Mouse (Mus musculus) intestine, postnatal 0 days (tissue): ENCODE measurements around the gene Hist1h3h. TPM values are rescaled to one million over a fixed set of nuclear protein-coding genes. Genes with fewer than 3 reads are reported as not detected.
A peak's percentile ranks its signal among the peaks of the same experiment; 100 is the strongest.
"Not testable (repeated sequence)": the region's sequence is repeated elsewhere in the genome, so short reads cannot be mapped to it uniquely, and the experiment has no call there.

Experiments used
- ATAC-seq: fragments of 200-750 bp; cut with Nextera tagmentation; 2 replicates; pipeline ENCODE4 v1.8.0; 2017; ENCODE audit warnings: mild to moderate bottlenecking, moderate TSS enrichment, moderate library complexity
- H3K27ac ChIP-seq: fragments of 300-500 bp; sonication (generic); 2 replicates; pipeline ENCODE4 v1.5.1; 2014; ENCODE audit warnings: mild to moderate bottlenecking, low read depth, low read length, moderate library complexity
- H3K27me3 ChIP-seq: fragments of 300-500 bp; sonication (generic); replicated peaks from 2 replicates; pipeline ENCODE4 v1.6.1; 2014; ENCODE audit warnings: low read length, mixed read lengths; ENCODE audit not compliant: control insufficient read depth, insufficient read depth
- H3K36me3 ChIP-seq: fragments of 300-500 bp; sonication (generic); 2 replicates; pipeline ENCODE4 v1.6.1; 2014; ENCODE audit warnings: mild to moderate bottlenecking, moderate library complexity; ENCODE audit not compliant: control insufficient read depth, insufficient read depth
- H3K4me1 ChIP-seq: fragments of 300-500 bp; sonication (generic); replicated peaks from 2 replicates; pipeline ENCODE4 v1.6.1; 2014; ENCODE audit warnings: antibody characterized with exemption, low read length, mixed read lengths; ENCODE audit not compliant: control insufficient read depth, insufficient read depth
- H3K4me2 ChIP-seq: fragments of 300-500 bp; sonication (generic); replicated peaks from 2 replicates; pipeline ENCODE4 v1.6.1; 2014; ENCODE audit warnings: low read depth, mild to moderate bottlenecking, moderate library complexity
- H3K4me3 ChIP-seq: fragments of 300-500 bp; sonication (generic); 2 replicates; pipeline ENCODE4 v1.5.1; 2014; ENCODE audit warnings: low read depth, low read length
- H3K9ac ChIP-seq: fragments of 300-500 bp; sonication (generic); 2 replicates; pipeline ENCODE4 v1.6.1; 2014; ENCODE audit warnings: mild to moderate bottlenecking, low read depth, low read length
- H3K9me3 ChIP-seq: fragments of 300-500 bp; sonication (generic); 2 replicates; pipeline ENCODE4 v1.6.1; 2016; ENCODE audit warnings: mixed run types; ENCODE audit not compliant: control insufficient read depth
- CTCF ChIP-seq: sonication (generic); IDR thresholded peaks from 2 replicates; pipeline ENCODE4 v1.5.1; 2016; ENCODE audit warnings: low read depth, mild to moderate bottlenecking, control low read depth, antibody characterized with exemption, moderate library complexity
- WGBS: fragments of 180-500 bp; shearing (Covaris S2); extraction: QIAGEN DNeasy Blood & Tissue Kit; methylation state at CpG from one replicate; pipeline ENCODE4 v1.1.7; 2014; 5-methylcytosine and 5-hydroxymethylcytosine counted together
- polyA plus RNA-seq: library from polyadenylated mRNA; unstranded; fragments of >200 nt; fragmentation: Nextera tagmentation; extraction: Ambion mirVana; gene quantifications from 2 replicates; pipeline ENCODE4 v1.2.1, GENCODE M21; 2015

The Hist1h3h gene
- 2.4 and 2.9 TPM in 2 replicates for polyA plus RNA-seq

DNA sequence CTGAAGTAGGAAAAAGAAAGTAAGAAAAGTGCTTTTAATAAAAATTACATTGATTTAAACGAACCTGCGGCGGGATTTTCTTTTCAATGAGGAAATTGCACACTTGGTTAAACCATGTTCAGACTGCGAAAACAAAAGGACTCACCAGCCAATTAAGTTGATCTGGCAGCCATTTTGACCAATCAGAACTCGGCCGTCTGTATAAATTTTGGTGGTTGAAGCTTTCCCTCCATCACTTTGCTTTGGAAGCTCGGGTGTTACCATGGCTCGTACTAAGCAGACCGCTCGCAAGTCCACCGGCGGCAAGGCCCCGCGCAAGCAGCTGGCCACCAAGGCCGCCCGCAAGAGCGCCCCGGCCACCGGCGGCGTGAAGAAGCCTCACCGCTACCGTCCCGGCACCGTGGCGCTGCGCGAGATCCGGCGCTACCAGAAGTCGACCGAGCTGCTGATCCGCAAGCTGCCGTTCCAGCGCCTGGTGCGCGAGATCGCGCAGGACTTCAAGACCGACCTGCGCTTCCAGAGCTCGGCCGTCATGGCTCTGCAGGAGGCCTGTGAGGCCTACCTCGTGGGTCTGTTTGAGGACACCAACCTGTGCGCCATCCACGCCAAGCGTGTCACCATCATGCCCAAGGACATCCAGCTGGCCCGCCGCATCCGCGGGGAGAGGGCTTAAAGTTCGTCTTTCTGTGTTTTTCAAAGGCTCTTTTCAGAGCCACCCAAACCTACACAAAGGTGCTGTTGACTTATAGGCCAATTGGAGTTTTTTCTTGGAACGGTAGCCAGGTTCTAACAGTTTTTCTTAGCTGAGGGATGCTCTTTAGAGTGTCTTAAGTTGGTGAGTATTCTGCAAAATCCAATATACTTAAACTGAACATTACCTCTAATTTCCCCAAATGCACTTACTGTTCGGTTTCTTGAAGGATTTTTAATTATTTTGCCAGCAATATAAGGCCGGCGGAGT, at the start of gene Hist1h3h:
TSS of gene Hist1h3h (plus strand) at position 263 of the 961 bp plus-strand sequence.
- peaks cover 11% of the 10 kb centered on the region for H3K4me1 ChIP-seq
- not testable (repeated sequence) for H3K27me3 ChIP-seq
- whole genome bisulfite sequencing, result 2% methylated on average over 24 of the region's 56 CpGs

DNA sequence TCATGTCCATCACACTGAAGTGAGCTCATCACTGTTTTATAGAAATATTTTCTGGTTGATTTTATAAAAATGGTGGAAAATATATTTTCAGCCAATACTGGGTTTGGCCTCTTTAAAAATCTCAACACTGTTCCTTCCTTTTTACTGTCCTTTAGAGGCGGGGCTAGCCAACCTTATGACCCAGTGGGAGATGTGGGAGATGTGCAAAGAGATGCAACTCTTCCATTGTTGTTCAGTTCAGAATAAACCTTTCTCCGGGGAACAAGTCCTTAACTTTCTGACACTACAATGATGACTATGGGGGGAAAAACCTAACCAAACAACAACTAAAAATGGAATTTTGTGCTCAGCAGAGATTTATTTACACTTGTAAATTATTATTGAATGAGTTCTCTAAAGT, 40.2 kb upstream of the Hist1h3h start, which contains the start of gene Olfr1360:
TSS of gene Olfr1360 (minus strand) at position 101 of the 400 bp plus-strand sequence.
- Histone ChIP-seq H3K9ac (no peak within 1 kb of the TSS), H3K4me3 (no peak within 1 kb of the TSS), H3K27ac (no peak within 1 kb of the TSS), H3K27me3 (no peaks in the 10 kb centered on the region), H3K4me2 (no peak within 1 kb of the TSS), H3K36me3 (no peaks in the 10 kb centered on the region), H3K9me3 (no peaks in the 10 kb centered on the region), H3K4me1 (no peaks in the 10 kb centered on the region)
- WGBS, result 79% methylated on average over 2 of the region's 2 CpGs
- no peak for ATAC-seq
- TF ChIP-seq CTCF, result no peak

More for the DNA sequence above, at the start of gene Hist1h3h:
- Histone ChIP-seq H3K27ac (peak within 1 kb of the TSS; percentile 80), H3K4me3 (peak within 1 kb of the TSS; percentile 41), H3K9ac (peak within 1 kb of the TSS; percentile 49), H3K4me2 (peak within 1 kb of the TSS; percentile 77)
- H3K36me3 ChIP-seq, H3K9me3 ChIP-seq: not testable (repeated sequence)
- peak; percentile 31 for ATAC-seq

DNA sequence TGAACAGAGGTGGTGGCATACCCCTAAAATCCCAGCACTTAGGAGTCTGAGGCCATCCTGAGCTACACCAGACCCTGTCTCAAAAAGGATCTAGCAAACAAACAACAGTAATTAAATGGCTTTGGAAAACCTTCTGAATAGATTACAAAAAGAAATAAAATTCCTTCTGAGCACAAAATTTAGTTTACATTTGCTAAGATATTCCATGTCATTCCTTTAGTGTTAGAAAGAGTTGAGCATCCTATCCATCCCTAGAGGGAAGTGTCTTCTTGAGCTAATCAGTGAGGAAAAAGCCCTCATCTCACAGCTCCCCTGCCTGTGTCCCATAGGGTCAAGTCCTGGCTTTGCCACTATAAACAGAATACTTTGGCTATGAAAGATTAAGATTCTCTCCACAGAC, 19.6 kb upstream of the Hist1h3h start, which contains the start of gene Olfr1359:
TSS of gene Olfr1359 (plus strand) at position 301 of the 400 bp plus-strand sequence.
- no peak within 1 kb of the TSS for H3K9ac ChIP-seq
- H3K4me1 ChIP-seq, result no peaks in the 10 kb centered on the region
- H3K4me2 ChIP-seq, result no peak within 1 kb of the TSS
- H3K36me3 ChIP-seq, result no peaks in the 10 kb centered on the region
- no peak within 1 kb of the TSS for H3K27ac ChIP-seq
- TF ChIP-seq CTCF, result no peak
- no peak for ATAC-seq
- H3K4me3 ChIP-seq, result no peak within 1 kb of the TSS
- H3K27me3 ChIP-seq, result no peaks in the 10 kb centered on the region
- no peaks in the 10 kb centered on the region for H3K9me3 ChIP-seq

DNA sequence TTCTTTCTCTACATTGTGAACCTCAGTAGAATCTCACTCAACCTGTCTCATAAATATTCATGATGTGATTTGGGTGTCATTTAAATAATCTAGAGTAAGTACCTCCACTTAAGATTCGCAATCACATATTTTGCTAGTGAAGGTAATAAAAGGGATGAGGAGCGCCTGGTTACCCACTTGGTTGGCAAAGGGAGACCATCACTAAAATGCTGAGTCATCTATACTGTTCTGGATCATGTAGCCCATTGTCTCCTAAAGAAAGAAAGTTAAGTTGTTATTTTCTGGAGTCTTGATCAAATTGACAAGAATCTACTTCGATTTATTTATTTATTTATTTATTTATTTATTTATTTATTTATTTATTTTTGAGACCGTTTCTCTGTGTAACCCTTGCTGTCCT, 10.8 kb upstream of the Hist1h3h start:
- H3K4me3 ChIP-seq, result no peak overlapping the region
- no peaks in the 10 kb centered on the region for H3K4me1 ChIP-seq
- no peak overlapping the region for H3K4me2 ChIP-seq
- TF ChIP-seq CTCF, result no peak
- no peak overlapping the region for H3K9ac ChIP-seq
- ATAC-seq, result no peak
- no peaks in the 10 kb centered on the region for H3K9me3 ChIP-seq
- H3K36me3 ChIP-seq, result no peaks in the 10 kb centered on the region
- no peaks in the 10 kb centered on the region for H3K27me3 ChIP-seq
- 70% methylated on average over 4 of the region's 4 CpGs for WGBS
- no peak overlapping the region for H3K27ac ChIP-seq

DNA sequence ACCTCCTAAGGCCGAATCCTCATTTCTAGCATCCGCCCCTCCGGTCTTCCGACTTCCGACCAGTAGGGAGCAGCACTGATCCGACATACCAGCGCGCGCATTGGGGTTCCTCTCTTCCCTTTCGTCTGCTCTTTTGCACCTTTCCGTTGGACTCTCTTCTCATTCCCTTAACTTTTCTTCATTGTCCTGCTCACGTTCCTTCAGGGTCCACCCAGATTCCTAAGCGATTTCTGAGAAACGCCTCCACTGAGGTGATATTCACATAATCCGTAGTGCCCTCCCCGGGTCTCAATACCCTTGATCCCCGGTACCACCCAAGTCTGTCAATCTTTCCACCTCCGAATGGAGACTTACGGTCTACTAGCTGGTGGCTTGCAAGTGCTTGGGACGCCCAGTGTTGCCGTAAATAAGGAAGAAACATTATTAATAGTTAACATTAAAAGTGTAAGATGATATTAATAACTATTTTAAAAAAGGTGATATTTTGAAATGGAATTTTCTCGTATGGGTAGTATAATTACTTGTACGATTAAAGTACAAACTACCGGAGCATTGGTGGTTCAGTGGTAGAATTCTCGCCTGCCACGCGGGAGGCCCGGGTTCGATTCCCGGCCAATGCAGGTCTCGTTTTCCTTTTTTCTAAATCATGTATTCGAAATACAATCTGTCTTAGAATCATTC, 7.3 kb upstream of the Hist1h3h start:
- WGBS, result under 1% methylated on average over 32 of the region's 32 CpGs
- H3K4me1 ChIP-seq, result peaks cover 3% of the 10 kb centered on the region; the same call in 1 of the 2 replicates

More for the DNA sequence above, 7.3 kb upstream of the Hist1h3h start:
- Histone ChIP-seq H3K27ac (peak overlapping the region; percentile 22; the same call in 1 of the 2 replicates), H3K27me3 (no peaks in the 10 kb centered on the region), H3K9ac (peak overlapping the region; percentile 40), H3K4me2 (peak overlapping the region; percentile 75), H3K4me3 (peak overlapping the region; percentile 85), H3K36me3 (no peaks in the 10 kb centered on the region), H3K9me3 (no peaks in the 10 kb centered on the region)
- peak; percentile 87 for ATAC-seq
- peak; percentile 89 for TF ChIP-seq CTCF
